Mouse (Mus musculus) lung, postnatal 0 days (tissue): ENCODE results near the gene Zdhhc13. TPM values are rescaled to one million over a fixed set of nuclear protein-coding genes. Genes with fewer than 3 reads are reported as not detected.

ENCODE experiments used
- ATAC-seq: fragments of 200-750 bp; cut with Nextera tagmentation; 2 replicates; pipeline ENCODE4 v1.8.0; 2017; ENCODE audit warnings: moderate library complexity
- DNase-seq: peaks from one replicate; pipeline ENCODE4 v3.0.0-alpha.2; 2016; ENCODE audit warnings: low spot score
- H3K27ac ChIP-seq: fragments of 300-500 bp; sonication (generic); 2 replicates; pipeline ENCODE4 v1.5.1; 2014; ENCODE audit warnings: antibody characterized with exemption, mild to moderate bottlenecking, low read length, mixed read lengths
- H3K27me3 ChIP-seq: fragments of 300-500 bp; sonication (generic); replicated peaks from 2 replicates; pipeline ENCODE4 v1.6.1; 2014; ENCODE audit warnings: low read length, mixed read lengths; ENCODE audit not compliant: insufficient read depth
- H3K36me3 ChIP-seq: fragments of 300-500 bp; sonication (generic); 2 replicates; pipeline ENCODE4 v1.6.1; 2014; ENCODE audit warnings: low read length, mixed read lengths; ENCODE audit not compliant: insufficient read depth
- H3K4me1 ChIP-seq: fragments of 300-500 bp; sonication (generic); 2 replicates; pipeline ENCODE4 v1.6.1; 2014; ENCODE audit warnings: antibody characterized with exemption, low read depth, low read length, mixed read lengths; ENCODE audit not compliant: insufficient read depth
- H3K4me2 ChIP-seq: fragments of 300-500 bp; sonication (generic); replicated peaks from 2 replicates; pipeline ENCODE4 v1.6.1; 2014; ENCODE audit warnings: low read depth, mild to moderate bottlenecking, low read length, moderate library complexity, mixed read lengths
- H3K4me3 ChIP-seq: fragments of 300-500 bp; sonication (generic); 2 replicates; pipeline ENCODE4 v1.5.1; 2014; ENCODE audit warnings: low read depth, low read length
- H3K9ac ChIP-seq: fragments of 300-500 bp; sonication (generic); replicated peaks from 2 replicates; pipeline ENCODE4 v1.6.1; 2014; ENCODE audit warnings: low read depth, mild to moderate bottlenecking
- H3K9me3 ChIP-seq: fragments of 300-500 bp; sonication (generic); 2 replicates; pipeline ENCODE4 v1.6.1; 2016; ENCODE audit warnings: low read length, mixed read lengths
- CTCF ChIP-seq: IDR thresholded peaks from 2 replicates; pipeline ENCODE4 v1.5.1; 2016; ENCODE audit warnings: antibody characterized with exemption, mild to moderate bottlenecking
- EP300 ChIP-seq: IDR thresholded peaks from 2 replicates; pipeline ENCODE4 v1.6.1; 2016; ENCODE audit warnings: antibody characterized with exemption, mild to moderate bottlenecking, control low read depth
- WGBS: fragments of 180-500 bp; shearing (Covaris S2); extraction: QIAGEN DNeasy Blood & Tissue Kit; methylation state at CpG from one replicate; pipeline ENCODE4 v1.1.7; 2014; 5-methylcytosine and 5-hydroxymethylcytosine counted together
- polyA plus RNA-seq: library from polyadenylated mRNA; unstranded; fragments of >200 nt; fragmentation: Nextera tagmentation; extraction: Ambion mirVana; gene quantifications from 2 replicates; pipeline ENCODE4 v1.2.1, GENCODE M21; 2015

Gene Zdhhc13
- polyA plus RNA-seq, 1 experiment from 2014 or later: 15.5 TPM

GRCm38 (mm10) chr7:48779110-48779509 is 9.7 kb upstream of the Zdhhc13 start:
- H3K36me3 ChIP-seq: no peaks in the 10 kb centered on the region
- H3K4me1 ChIP-seq: no peaks in the 10 kb centered on the region
- no peak overlapping the region for H3K27ac ChIP-seq
- H3K4me2 ChIP-seq: no peak overlapping the region
- ATAC-seq (no peak), DNase-seq (no peak)
- no peak overlapping the region for H3K4me3 ChIP-seq
- H3K9ac ChIP-seq: no peak overlapping the region
- no peaks in the 10 kb centered on the region for H3K9me3 ChIP-seq
- no peak for TF ChIP-seq CTCF
- no peak for TF ChIP-seq EP300
- WGBS: 66% methylated on average over 3 of the region's 3 CpGs
- H3K27me3 ChIP-seq: no peaks in the 10 kb centered on the region

DNA sequence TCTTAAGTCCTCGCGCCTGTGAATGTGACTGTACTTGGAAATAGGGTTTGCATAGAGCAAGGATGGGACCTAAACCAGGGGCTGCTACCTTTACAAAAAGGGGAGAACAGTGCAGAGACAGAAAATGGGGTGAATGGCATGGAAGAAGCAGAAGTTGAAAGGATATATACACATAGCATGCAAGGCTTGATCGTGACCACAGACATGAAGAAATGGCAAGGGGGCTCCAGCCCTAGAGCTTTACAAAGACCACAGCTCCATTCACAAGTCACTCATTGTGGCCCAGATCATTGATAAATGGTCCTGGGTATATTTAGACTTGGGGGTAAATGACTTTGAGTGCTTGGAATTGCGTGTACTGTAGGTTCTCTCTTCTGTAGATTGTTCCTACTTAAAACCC is 6.4 kb upstream of the Zdhhc13 start:
- DNase-seq (no peak), ATAC-seq (no peak)
- H3K4me2 ChIP-seq: no peak overlapping the region
- WGBS: 73% methylated on average over 4 of the region's 4 CpGs
- H3K4me1 ChIP-seq: no peaks in the 10 kb centered on the region
- no peaks in the 10 kb centered on the region for H3K36me3 ChIP-seq
- H3K9ac ChIP-seq: no peak overlapping the region
- no peaks in the 10 kb centered on the region for H3K9me3 ChIP-seq
- no peak for TF ChIP-seq CTCF
- TF ChIP-seq EP300: no peak
- H3K27ac ChIP-seq: no peak overlapping the region
- H3K4me3 ChIP-seq: no peak overlapping the region
- no peaks in the 10 kb centered on the region for H3K27me3 ChIP-seq

DNA sequence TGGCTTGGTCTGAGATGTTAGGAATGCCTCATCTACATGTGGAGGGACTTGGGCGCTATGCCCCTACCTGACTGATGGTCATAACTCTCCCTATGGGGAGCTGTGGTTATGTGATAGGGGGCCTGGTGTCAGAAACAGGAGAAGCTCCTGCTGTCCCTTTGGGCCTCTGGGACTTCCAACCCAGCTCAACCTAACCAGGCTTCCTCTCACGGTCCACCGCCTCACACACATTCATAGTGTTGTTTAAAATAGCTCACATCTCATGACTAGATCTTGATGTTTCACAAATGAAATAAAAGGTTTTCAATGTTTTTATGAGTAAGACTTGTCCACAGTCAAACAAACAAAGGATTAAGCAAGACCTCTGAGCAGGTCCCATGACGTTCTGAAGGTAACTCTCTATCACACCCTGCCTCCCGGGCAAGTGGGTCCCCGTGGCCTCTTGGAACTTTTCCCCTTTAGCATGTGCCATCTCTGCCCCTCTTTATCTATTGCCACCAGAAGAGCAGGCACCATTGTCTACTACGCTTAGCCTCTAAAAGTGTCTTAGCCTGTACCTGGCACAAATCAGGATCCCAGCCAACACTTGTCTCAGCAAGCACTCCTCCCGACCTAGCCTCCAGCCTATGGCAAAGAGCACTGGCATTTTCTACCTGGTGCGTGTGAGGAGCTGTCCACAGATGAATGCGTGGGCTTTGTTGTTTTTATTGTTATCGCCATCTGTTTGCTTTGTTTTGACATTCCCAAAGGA is 3.9 kb upstream of the Zdhhc13 start:
- H3K4me1 ChIP-seq: peaks cover 5% of the 10 kb centered on the region; the same call in 1 of the 2 replicates
- H3K9ac ChIP-seq: no peak overlapping the region
- H3K9me3 ChIP-seq: no peaks in the 10 kb centered on the region
- 74% methylated on average over 11 of the region's 11 CpGs for WGBS
- H3K4me3 ChIP-seq: no peak overlapping the region
- H3K4me2 ChIP-seq: no peak overlapping the region
- TF ChIP-seq CTCF (no peak), EP300 (no peak)
- H3K27me3 ChIP-seq: no peaks in the 10 kb centered on the region
- no peak for DNase-seq
- ATAC-seq: no peak
- no peak overlapping the region for H3K27ac ChIP-seq
- no peaks in the 10 kb centered on the region for H3K36me3 ChIP-seq

DNA sequence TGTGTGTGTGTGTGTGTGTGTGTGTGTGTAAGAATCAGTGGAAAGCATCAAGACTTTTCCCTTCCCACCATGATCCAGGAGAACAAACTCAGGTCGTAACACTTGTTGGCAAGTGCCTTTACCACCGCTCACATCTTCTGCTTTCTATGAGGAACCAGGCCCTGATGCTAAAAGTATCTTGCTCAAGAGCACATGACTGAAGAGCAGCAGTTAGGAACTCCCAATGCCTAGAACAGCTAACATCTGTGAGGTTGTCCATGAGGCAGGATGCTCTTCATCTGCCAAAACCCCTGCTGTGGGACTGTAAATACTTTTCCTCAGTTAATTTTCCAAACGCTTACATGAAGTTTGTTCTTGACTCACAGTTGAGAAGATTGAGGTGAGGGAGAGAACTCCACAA is 455 bp upstream of the Zdhhc13 start:
- H3K4me2 ChIP-seq: peak overlapping the region; percentile 84
- DNase-seq (no peak), ATAC-seq (peak; percentile 6)
- no peaks in the 10 kb centered on the region for H3K27me3 ChIP-seq
- TF ChIP-seq CTCF (no peak), EP300 (no peak)
- WGBS: 62% methylated on average over 3 of the region's 3 CpGs
- H3K9me3 ChIP-seq: no peaks in the 10 kb centered on the region
- peaks cover 5% of the 10 kb centered on the region; the same call in 1 of the 2 replicates for H3K4me1 ChIP-seq
- H3K4me3 ChIP-seq: no peak overlapping the region
- no peaks in the 10 kb centered on the region for H3K36me3 ChIP-seq
- no peak overlapping the region for H3K27ac ChIP-seq
- no peak overlapping the region for H3K9ac ChIP-seq

DNA sequence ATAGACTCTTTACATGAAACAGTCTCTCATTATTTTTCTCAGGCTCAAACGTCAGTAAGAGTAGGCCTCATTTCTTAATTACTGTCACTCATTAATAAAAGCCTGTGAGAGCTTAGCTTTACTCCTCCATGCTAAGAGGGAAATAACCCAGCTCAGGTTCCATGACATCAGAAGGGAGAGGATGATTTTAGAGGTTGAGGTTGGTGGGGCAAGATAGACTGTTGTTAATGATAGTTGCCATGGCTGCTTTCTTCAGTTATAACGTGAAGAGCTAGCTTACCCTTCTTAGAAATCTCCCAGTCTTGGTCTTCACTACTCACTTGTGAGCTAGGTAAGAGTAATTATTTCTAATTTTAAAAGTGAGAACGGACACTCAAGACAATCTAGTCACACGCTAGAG is 1.3 kb downstream of the Zdhhc13 start:
- 65% methylated on average over 4 of the region's 4 CpGs for WGBS
- Histone ChIP-seq H3K27ac (no peak overlapping the region), H3K9ac (no peak overlapping the region), H3K27me3 (no peaks in the 10 kb centered on the region), H3K4me2 (no peak overlapping the region), H3K4me1 (peaks cover 5% of the 10 kb centered on the region; the same call in 1 of the 2 replicates), H3K36me3 (no peaks in the 10 kb centered on the region), H3K9me3 (no peaks in the 10 kb centered on the region), H3K4me3 (no peak overlapping the region)
- ATAC-seq (no peak), DNase-seq (no peak)
- no peak for TF ChIP-seq EP300
- no peak for TF ChIP-seq CTCF

DNA sequence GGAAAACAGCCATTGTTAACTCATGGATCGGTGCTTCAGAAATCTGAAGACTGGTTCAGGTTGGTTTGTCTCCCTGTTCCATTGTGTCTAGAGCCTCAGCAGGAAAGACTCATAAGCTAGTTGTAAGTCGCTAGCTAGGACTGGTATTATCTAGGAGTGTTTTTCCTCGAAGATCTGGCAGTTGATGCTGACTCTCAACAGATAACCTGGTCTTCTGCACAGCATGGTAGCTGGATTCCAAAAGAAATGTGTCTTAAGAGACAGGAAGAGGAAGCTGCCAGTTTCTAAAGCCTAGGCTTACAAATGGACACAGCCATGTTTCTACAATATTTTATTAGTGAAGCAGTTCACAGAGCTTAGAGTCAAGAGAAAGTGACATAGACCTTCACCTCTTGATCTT is 2.6 kb downstream of the Zdhhc13 start:
- H3K27ac ChIP-seq: no peak overlapping the region
- TF ChIP-seq EP300 (no peak), CTCF (no peak)
- H3K4me1 ChIP-seq: peaks cover 5% of the 10 kb centered on the region; the same call in 1 of the 2 replicates
- no peak overlapping the region for H3K4me2 ChIP-seq
- H3K27me3 ChIP-seq: no peaks in the 10 kb centered on the region
- no peak overlapping the region for H3K4me3 ChIP-seq
- H3K36me3 ChIP-seq: no peaks in the 10 kb centered on the region
- H3K9ac ChIP-seq: no peak overlapping the region
- ATAC-seq (no peak), DNase-seq (no peak)
- H3K9me3 ChIP-seq: no peaks in the 10 kb centered on the region
- 86% methylated on average over 3 of the region's 3 CpGs for WGBS

- 85% methylated on average over 3 of the region's 3 CpGs for WGBS
Measured at GRCm38 (mm10) chr7:48795130-48795529, 6.3 kb downstream of the Zdhhc13 start.

More at GRCm38 (mm10) chr7:48795130-48795529, 6.3 kb downstream of the Zdhhc13 start:
- Histone ChIP-seq H3K27ac (no peak overlapping the region), H3K9ac (no peak overlapping the region), H3K4me2 (no peak overlapping the region), H3K36me3 (no peaks in the 10 kb centered on the region), H3K4me3 (no peak overlapping the region), H3K27me3 (no peaks in the 10 kb centered on the region), H3K9me3 (no peaks in the 10 kb centered on the region), H3K4me1 (no peaks in the 10 kb centered on the region)
- no peak for DNase-seq
- no peak for ATAC-seq
- no peak for TF ChIP-seq EP300
- TF ChIP-seq CTCF: no peak
